Mouse (Mus musculus) neural tube, embryonic 12.5 days (tissue): ENCODE data around the gene H1fnt. TPM values are rescaled to one million over a fixed set of nuclear protein-coding genes. Genes with fewer than 3 reads are reported as not detected.

ENCODE experiments used
- ATAC-seq: fragments of 200-750 bp; cut with Nextera tagmentation; 2 replicates; pipeline ENCODE4 v1.8.0; 2017; ENCODE audit warnings: low read depth, mild to moderate bottlenecking, moderate TSS enrichment, moderate library complexity; ENCODE audit not compliant: low FRiP score
- H3K27ac ChIP-seq: fragments of 300-500 bp; sonication (generic); 2 replicates; pipeline ENCODE4 v1.5.1; 2016
- H3K27me3 ChIP-seq: fragments of 300-500 bp; sonication (generic); replicated peaks from 2 replicates; pipeline ENCODE4 v1.6.1; 2016; ENCODE audit warnings: mild to moderate bottlenecking
- H3K36me3 ChIP-seq: fragments of 300-500 bp; sonication (generic); 2 replicates; pipeline ENCODE4 v1.6.1; 2016; ENCODE audit warnings: mild to moderate bottlenecking
- H3K4me1 ChIP-seq: fragments of 300-500 bp; sonication (generic); 2 replicates; pipeline ENCODE4 v1.6.1; 2016
- H3K4me2 ChIP-seq: fragments of 300-500 bp; sonication (generic); replicated peaks from 2 replicates; pipeline ENCODE4 v1.6.1; 2016; ENCODE audit warnings: mild to moderate bottlenecking
- H3K4me3 ChIP-seq: fragments of 300-500 bp; sonication (generic); 2 replicates; pipeline ENCODE4 v1.5.1; 2016
- H3K9ac ChIP-seq: fragments of 300-500 bp; sonication (generic); 2 replicates; pipeline ENCODE4 v1.6.1; 2016; ENCODE audit warnings: mild to moderate bottlenecking
- H3K9me3 ChIP-seq: fragments of 300-500 bp; sonication (generic); 2 replicates; pipeline ENCODE4 v1.6.1; 2016; ENCODE audit warnings: mild to moderate bottlenecking
- WGBS: fragments of 180-500 bp; shearing (Covaris S2); methylation state at CpG from one replicate; pipeline ENCODE4 v1.1.7; 2016; 5-methylcytosine and 5-hydroxymethylcytosine counted together
- polyA plus RNA-seq: library from polyadenylated mRNA; unstranded; fragments of >200 nt; fragmentation: Nextera tagmentation; extraction: Ambion mirVana; gene quantifications from 2 replicates; pipeline ENCODE4 v1.2.1, GENCODE M21; 2016

The H1fnt gene
- polyA plus RNA-seq = not detected in 2 replicates

DNA sequence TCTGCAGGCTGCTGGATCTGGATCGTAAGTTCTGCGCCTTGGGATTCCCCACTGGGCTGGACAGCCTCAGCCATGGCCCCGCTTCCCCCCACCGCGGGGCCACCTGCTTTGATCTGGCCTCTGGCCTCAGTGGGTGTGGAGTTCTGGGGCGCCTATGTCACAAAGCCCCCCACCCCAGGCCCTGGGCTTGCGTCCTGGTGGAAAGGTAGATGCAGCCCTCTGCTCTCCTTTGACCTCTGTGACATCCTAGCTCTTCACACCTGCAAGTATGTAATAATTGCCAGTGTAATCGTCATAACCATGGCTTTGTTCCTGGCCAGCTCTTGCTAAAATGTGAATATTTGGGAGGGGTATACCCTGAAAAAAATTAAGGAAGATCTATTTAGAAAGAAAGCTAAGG lies at the start of gene H1fnt:
H1fnt (minus strand) TSS at position 101 of the 400 bp plus-strand sequence.
- 85% methylated on average over 8 of the region's 8 CpGs for WGBS
- no peaks in the 10 kb centered on the region for H3K36me3 ChIP-seq
- ATAC-seq = no peak

GRCm38 (mm10) chr15:98295628-98296551 lies 38.8 kb upstream of the H1fnt start, which contains the start of gene Zfp641:
Gene Zfp641 (minus strand): TSS chr15:98296161.
- Histone ChIP-seq H3K4me2 (peak within 1 kb of the TSS; percentile 97), H3K27ac (no peak within 1 kb of the TSS), H3K9me3 (no peaks in the 10 kb centered on the region), H3K4me3 (peak within 1 kb of the TSS; percentile 68), H3K27me3 (no peaks in the 10 kb centered on the region), H3K9ac (peak within 1 kb of the TSS; percentile 79), H3K36me3 (no peaks in the 10 kb centered on the region), H3K4me1 (peaks cover 6% of the 10 kb centered on the region; the same call in 1 of the 2 replicates)
- WGBS = 3% methylated on average over 60 of the region's 60 CpGs
- ATAC-seq = peak; percentile 56; the same call in 1 of the 2 replicates

More for the DNA sequence above, at the start of gene H1fnt:
- Histone ChIP-seq H3K4me2 (no peak within 1 kb of the TSS), H3K27ac (no peak within 1 kb of the TSS), H3K9me3 (no peaks in the 10 kb centered on the region), H3K4me3 (no peak within 1 kb of the TSS), H3K27me3 (no peaks in the 10 kb centered on the region), H3K4me1 (no peaks in the 10 kb centered on the region), H3K9ac (no peak within 1 kb of the TSS)

- Histone ChIP-seq H3K4me3 (no peak overlapping the region), H3K4me1 (peaks cover 6% of the 10 kb centered on the region; the same call in 1 of the 2 replicates), H3K36me3 (no peaks in the 10 kb centered on the region; the same call in 1 of the 2 replicates), H3K9ac (no peak overlapping the region), H3K27me3 (no peaks in the 10 kb centered on the region), H3K27ac (no peak overlapping the region), H3K4me2 (no peak overlapping the region), H3K9me3 (no peaks in the 10 kb centered on the region)
- ATAC-seq = no peak
- 89% methylated on average over 8 of the region's 8 CpGs for WGBS
Measured at GRCm38 (mm10) chr15:98293651-98294050, 36.6 kb upstream of the H1fnt start.

GRCm38 (mm10) chr15:98288566-98288965 lies 31.5 kb upstream of the H1fnt start:
- no peaks in the 10 kb centered on the region for H3K27me3 ChIP-seq
- H3K4me3 ChIP-seq = no peak overlapping the region
- H3K9ac ChIP-seq = no peak overlapping the region
- H3K4me2 ChIP-seq = no peak overlapping the region
- no peaks in the 10 kb centered on the region for H3K4me1 ChIP-seq
- ATAC-seq = no peak
- no peak overlapping the region for H3K27ac ChIP-seq
- no peaks in the 10 kb centered on the region for H3K9me3 ChIP-seq
- H3K36me3 ChIP-seq = no peaks in the 10 kb centered on the region; the same call in 1 of the 2 replicates
- 75% methylated on average over 12 of the region's 12 CpGs for WGBS

- Histone ChIP-seq H3K36me3 (no peaks in the 10 kb centered on the region; the same call in 1 of the 2 replicates), H3K4me2 (no peak overlapping the region), H3K27ac (no peak overlapping the region), H3K27me3 (no peaks in the 10 kb centered on the region), H3K9ac (no peak overlapping the region), H3K4me3 (no peak overlapping the region), H3K9me3 (no peaks in the 10 kb centered on the region), H3K4me1 (no peaks in the 10 kb centered on the region)
- WGBS = 81% methylated on average over 7 of the region's 7 CpGs
- ATAC-seq = no peak
Measured at GRCm38 (mm10) chr15:98286418-98286817, 29.3 kb upstream of the H1fnt start.

DNA sequence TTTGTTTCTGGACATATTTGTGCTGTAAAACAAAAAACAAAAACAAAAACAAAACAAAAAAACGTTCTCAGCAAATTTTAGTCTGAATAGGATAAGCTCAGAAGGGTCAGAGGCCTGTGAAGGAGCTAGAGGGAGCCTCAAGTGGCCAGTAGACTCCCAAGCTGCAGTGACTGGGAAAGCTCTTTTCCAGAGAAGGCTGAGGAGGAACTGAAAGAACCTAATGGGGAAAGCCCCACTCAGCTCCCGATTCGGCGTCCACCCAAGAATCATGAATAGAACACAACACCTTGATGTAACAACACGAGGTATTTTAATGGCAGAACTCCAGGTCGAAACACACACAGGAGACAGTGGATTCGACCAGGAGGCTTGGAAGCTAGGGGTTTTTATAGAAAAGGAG lies 683 bp upstream of the H1fnt start:
- no peaks in the 10 kb centered on the region for H3K4me1 ChIP-seq
- H3K27ac ChIP-seq = no peak overlapping the region
- H3K9ac ChIP-seq = no peak overlapping the region
- H3K4me3 ChIP-seq = no peak overlapping the region
- ATAC-seq = no peak
- H3K9me3 ChIP-seq = no peaks in the 10 kb centered on the region
- H3K36me3 ChIP-seq = no peaks in the 10 kb centered on the region
- WGBS = 87% methylated on average over 7 of the region's 7 CpGs
- H3K4me2 ChIP-seq = no peak overlapping the region
- H3K27me3 ChIP-seq = no peaks in the 10 kb centered on the region

DNA sequence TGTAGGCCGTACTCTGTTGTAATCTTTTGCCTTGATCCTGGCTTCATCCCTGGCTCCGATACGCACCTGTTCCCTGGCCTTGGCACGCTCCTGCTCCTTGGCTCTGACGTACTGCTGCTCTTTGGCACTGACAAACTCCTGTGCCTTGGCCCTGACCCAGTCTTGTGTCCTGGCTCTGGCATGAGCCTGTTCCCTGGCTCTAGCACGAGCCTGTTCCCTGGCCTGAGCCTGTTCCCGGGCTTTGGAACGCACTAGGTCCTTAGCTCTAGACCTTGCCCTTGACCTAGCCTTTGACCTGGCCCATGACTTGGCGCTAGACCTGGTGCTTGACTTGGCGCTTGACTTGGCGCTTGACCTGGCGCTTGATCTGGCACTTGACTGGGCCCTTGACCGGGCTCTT lies 822 bp downstream of the H1fnt start:
- ATAC-seq = no peak
- no peaks in the 10 kb centered on the region for H3K27me3 ChIP-seq
- WGBS = 96% methylated on average over 13 of the region's 13 CpGs

DNA sequence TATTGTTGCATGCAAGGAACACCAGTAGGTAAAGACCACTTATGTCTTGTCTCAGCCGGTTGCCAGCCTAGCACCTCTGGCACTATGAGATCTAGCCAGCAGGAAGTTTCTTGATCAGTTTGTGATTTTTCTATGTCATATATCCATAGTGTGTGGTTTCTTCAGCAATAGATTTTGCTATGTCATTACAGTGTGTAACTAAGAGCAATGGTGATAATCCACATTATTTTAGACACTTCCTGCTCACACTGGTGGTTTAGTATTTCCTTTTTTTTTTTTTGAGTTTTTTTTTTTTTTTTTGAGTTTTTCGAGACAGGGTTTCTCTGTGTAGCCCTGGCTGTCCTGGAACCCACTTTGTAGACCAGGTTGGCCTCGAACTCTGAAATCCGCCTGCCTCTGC lies 21.7 kb downstream of the H1fnt start:
- Histone ChIP-seq H3K27ac (no peak overlapping the region), H3K27me3 (no peaks in the 10 kb centered on the region), H3K9me3 (no peaks in the 10 kb centered on the region), H3K36me3 (no peaks in the 10 kb centered on the region), H3K4me2 (no peak overlapping the region), H3K4me3 (no peak overlapping the region), H3K4me1 (no peaks in the 10 kb centered on the region), H3K9ac (no peak overlapping the region)
- no peak for ATAC-seq
- WGBS = 91% methylated on average over 4 of the region's 4 CpGs

More for the DNA sequence above, 822 bp downstream of the H1fnt start:
- H3K9ac ChIP-seq = no peak overlapping the region
- H3K9me3 ChIP-seq = no peaks in the 10 kb centered on the region
- H3K4me1 ChIP-seq = no peaks in the 10 kb centered on the region
- H3K4me3 ChIP-seq = no peak overlapping the region
- no peak overlapping the region for H3K4me2 ChIP-seq
- H3K27ac ChIP-seq = no peak overlapping the region
- H3K36me3 ChIP-seq = no peaks in the 10 kb centered on the region

DNA sequence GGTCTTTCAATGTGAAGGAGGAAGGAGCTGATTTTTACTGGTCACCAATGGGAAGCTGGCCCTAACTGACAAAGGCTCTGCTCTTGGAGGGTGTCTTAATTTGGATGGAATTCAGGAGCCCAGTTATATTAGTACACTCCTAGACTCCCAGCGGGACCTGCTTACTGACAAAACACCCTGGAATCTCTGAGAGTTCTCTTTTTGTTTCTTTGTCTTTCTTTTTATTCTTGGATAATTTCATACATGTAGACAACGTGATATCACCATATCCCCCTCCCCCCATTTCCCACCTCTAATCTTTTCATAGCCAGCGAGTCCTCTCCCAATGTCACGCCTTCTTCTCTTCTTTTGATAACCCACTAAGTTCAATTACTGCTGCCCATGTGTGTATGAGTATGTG lies 22.7 kb downstream of the H1fnt start, which contains the start of gene Olfr286:
Olfr286 (minus strand) TSS at position 101 of the 400 bp plus-strand sequence.
- WGBS = 85% methylated on average over 4 of the region's 4 CpGs
- Histone ChIP-seq H3K4me1 (no peaks in the 10 kb centered on the region), H3K4me3 (no peak within 1 kb of the TSS), H3K9ac (no peak within 1 kb of the TSS), H3K36me3 (no peaks in the 10 kb centered on the region), H3K9me3 (no peaks in the 10 kb centered on the region), H3K27ac (no peak within 1 kb of the TSS), H3K4me2 (no peak within 1 kb of the TSS), H3K27me3 (no peaks in the 10 kb centered on the region)
- no peak for ATAC-seq

GRCm38 (mm10) chr15:98226096-98226495 lies 31.0 kb downstream of the H1fnt start:
- Histone ChIP-seq H3K27ac (no peak overlapping the region), H3K27me3 (no peaks in the 10 kb centered on the region), H3K36me3 (no peaks in the 10 kb centered on the region), H3K4me2 (no peak overlapping the region), H3K9me3 (no peaks in the 10 kb centered on the region), H3K4me1 (no peaks in the 10 kb centered on the region), H3K9ac (no peak overlapping the region), H3K4me3 (no peak overlapping the region)
- WGBS = 77% methylated on average over 7 of the region's 7 CpGs
- no peak for ATAC-seq

GRCm38 (mm10) chr15:98225610-98226009 lies 31.5 kb downstream of the H1fnt start:
- Histone ChIP-seq H3K4me3 (no peak overlapping the region), H3K9me3 (no peaks in the 10 kb centered on the region), H3K9ac (no peak overlapping the region), H3K36me3 (no peaks in the 10 kb centered on the region), H3K27ac (no peak overlapping the region), H3K4me1 (no peaks in the 10 kb centered on the region), H3K4me2 (0 out of 2 replicates have a peak overlapping the region, but pooled peaks have one; percentile 16), H3K27me3 (no peaks in the 10 kb centered on the region)
- ATAC-seq = no peak
- 46% methylated on average over 16 of the region's 16 CpGs for WGBS

DNA sequence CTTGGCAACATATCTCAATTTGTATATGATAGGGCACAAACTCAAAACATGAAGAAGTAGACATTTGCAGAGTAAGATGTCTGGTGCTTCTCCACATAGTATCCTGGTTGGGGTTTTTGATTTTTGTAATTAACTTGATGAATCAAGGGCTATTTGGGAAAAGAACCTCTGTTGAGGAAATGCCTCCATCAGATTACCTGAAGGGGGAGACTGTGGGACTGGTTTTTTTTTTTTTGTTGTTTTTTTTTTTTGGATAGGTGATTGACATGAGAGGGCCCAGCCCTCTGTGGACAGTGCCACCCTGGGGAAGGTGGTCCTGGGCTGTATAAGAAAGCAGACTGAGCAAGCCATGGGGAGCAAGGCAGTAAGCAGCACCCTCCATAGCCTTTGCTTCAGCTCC lies 34.7 kb downstream of the H1fnt start:
- H3K27ac ChIP-seq = no peak overlapping the region
- no peak for ATAC-seq

More for the DNA sequence above, 34.7 kb downstream of the H1fnt start:
- no peaks in the 10 kb centered on the region for H3K36me3 ChIP-seq
- H3K27me3 ChIP-seq = no peaks in the 10 kb centered on the region
- no peak overlapping the region for H3K9ac ChIP-seq
- H3K4me1 ChIP-seq = no peaks in the 10 kb centered on the region
- no peaks in the 10 kb centered on the region for H3K9me3 ChIP-seq
- H3K4me2 ChIP-seq = no peak overlapping the region
- H3K4me3 ChIP-seq = no peak overlapping the region
